Mouse (Mus musculus) forebrain, embryonic 10.5 days (tissue): ENCODE results near the gene Gpr83. TPM values are rescaled to one million over a fixed set of nuclear protein-coding genes. Genes with fewer than 3 reads are reported as not detected.

Experiments
- DNase-seq: peaks from one replicate; pipeline ENCODE4 v3.0.0-alpha.2; 2017; ENCODE audit warnings: low spot score; ENCODE audit errors: extremely low spot score
- H3K27ac ChIP-seq: fragments of 300-500 bp; sonication (generic); 2 replicates; pipeline ENCODE4 v1.5.1; 2016; ENCODE audit warnings: mild to moderate bottlenecking
- H3K27me3 ChIP-seq: fragments of 300-500 bp; sonication (generic); 2 replicates; pipeline ENCODE4 v1.6.1; 2016; ENCODE audit warnings: mild to moderate bottlenecking; ENCODE audit not compliant: poor library complexity, severe bottlenecking
- H3K36me3 ChIP-seq: fragments of 300-500 bp; sonication (generic); replicated peaks from 2 replicates; pipeline ENCODE4 v1.6.1; 2016; ENCODE audit warnings: mild to moderate bottlenecking, moderate library complexity
- H3K4me1 ChIP-seq: fragments of 300-500 bp; sonication (generic); 2 replicates; pipeline ENCODE4 v1.6.1; 2016
- H3K4me3 ChIP-seq: fragments of 300-500 bp; sonication (generic); 2 replicates; pipeline ENCODE4 v1.5.1; 2016; ENCODE audit warnings: mild to moderate bottlenecking, moderate library complexity
- H3K9me3 ChIP-seq: fragments of 300-500 bp; sonication (generic); 2 replicates; pipeline ENCODE4 v1.6.1; 2016; ENCODE audit warnings: mild to moderate bottlenecking, moderate library complexity
- WGBS: fragments of 180-500 bp; shearing (Covaris S2); methylation state at CpG from one replicate; pipeline ENCODE4 v1.1.7; 2016; 5-methylcytosine and 5-hydroxymethylcytosine counted together
- polyA plus RNA-seq: library from polyadenylated mRNA; unstranded; fragments of >200 nt; fragmentation: Nextera tagmentation; extraction: Ambion mirVana; gene quantifications from 2 replicates; pipeline ENCODE4 v1.2.1, GENCODE M21; 2016

The Gpr83 gene
- polyA plus RNA-seq, 1 experiment from 2014 or later: 0.30 TPM

DNA sequence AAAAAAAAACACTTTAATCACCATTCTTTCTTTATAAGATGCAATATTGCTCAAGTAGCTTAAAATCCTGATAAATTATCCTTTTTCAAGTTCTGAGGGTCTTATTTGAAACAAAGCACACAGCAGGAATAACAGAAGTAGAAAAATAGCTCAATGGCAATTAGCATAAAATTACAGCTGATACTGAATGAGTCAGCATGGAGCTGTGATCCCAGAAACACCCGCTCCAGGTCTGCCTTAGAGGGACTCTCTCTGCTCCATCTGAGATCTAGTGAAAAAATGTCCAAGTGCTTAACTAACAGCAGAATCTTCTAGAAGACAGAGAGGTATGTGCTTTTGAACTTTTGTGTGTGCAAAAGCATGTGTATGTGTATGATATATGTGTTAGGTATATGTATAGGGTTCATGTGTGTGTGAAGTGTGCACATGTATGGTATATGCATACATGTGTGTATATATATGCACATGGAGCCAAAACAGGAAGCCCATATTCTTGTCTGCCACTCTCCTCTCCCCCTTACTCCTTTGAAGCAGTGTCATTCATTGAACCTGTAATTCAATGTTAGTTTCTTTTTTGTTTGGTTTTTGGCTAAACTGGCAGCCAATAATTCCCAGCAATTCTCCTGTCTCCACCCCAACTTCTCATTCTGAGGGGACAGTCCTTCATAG lies 11.6 kb upstream of the Gpr83 start:
- H3K4me1 ChIP-seq: no peaks in the 10 kb centered on the region
- H3K9me3 ChIP-seq: peaks cover 11% of the 10 kb centered on the region; the same call in 1 of the 2 replicates
- H3K4me3 ChIP-seq: no peak overlapping the region
- H3K36me3 ChIP-seq: no peaks in the 10 kb centered on the region; the same call in 1 of the 2 replicates
- no peak for DNase-seq
- H3K27ac ChIP-seq: no peak overlapping the region
- 82% methylated on average over 1 of the region's 1 CpGs for WGBS
- no peaks in the 10 kb centered on the region for H3K27me3 ChIP-seq

DNA sequence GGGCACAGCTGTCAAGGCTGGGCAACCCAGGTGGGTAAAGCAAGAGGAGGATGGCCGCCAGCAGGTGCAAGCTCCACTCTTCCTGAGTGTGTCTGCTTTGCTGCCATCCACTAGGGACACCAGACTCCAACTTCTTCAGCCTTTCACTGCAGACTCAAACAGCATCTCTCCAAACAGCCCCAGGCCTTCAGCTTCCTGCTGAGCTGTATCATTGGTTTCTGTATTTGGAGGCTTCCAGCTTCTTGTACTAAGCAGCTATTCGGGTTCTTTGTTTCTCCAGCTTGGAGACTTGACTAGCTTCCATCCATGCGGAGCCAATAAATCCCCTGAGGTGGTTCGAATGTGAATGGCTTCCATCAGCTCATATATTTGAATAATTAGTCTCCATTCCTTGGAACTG lies 5.4 kb upstream of the Gpr83 start:
- Histone ChIP-seq H3K4me1 (peaks cover under 1% of the 10 kb centered on the region), H3K9me3 (peaks cover 8% of the 10 kb centered on the region; the same call in 1 of the 2 replicates), H3K36me3 (no peaks in the 10 kb centered on the region), H3K4me3 (no peak overlapping the region), H3K27me3 (peaks cover 28% of the 10 kb centered on the region), H3K27ac (no peak overlapping the region)
- no peak for DNase-seq
- 60% methylated on average over 4 of the region's 4 CpGs for WGBS

DNA sequence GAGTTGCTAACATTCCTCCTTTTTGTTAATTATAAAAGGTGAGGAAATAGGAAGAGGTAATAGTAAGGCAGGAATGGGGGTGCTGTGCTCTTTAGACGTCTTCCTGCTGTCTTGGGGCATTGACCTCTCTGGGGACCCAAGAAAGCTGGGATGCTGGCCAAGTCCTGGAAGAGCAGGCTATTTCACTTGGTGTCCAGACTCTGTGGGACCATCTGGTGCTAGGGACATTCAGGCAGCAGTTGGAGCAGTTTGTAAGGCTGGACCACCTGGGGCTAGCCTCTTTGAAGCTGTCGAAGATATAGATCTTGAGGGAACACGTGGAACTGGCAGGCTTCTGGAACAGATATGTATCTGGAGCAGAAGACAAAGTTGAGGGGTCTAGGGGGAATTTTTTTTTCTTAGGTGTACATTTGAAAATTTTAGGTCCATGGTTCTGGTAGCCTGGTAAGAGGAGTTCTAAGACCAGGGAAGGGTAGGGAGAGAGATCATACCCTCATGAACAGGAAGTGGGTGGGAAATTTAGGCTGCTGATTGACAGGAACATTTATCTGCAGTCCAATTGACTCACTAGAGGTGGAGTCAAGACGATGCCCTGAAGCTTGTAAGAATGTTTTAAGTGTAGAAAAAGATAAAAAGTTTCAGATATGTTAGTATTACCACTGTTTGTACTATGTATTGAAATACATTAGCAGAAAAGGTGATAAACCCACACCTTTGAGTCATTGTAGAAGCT lies 2.9 kb upstream of the Gpr83 start:
- Histone ChIP-seq H3K36me3 (no peaks in the 10 kb centered on the region), H3K27me3 (peaks cover 53% of the 10 kb centered on the region), H3K4me1 (peaks cover 10% of the 10 kb centered on the region), H3K27ac (no peak overlapping the region), H3K9me3 (no peaks in the 10 kb centered on the region), H3K4me3 (no peak overlapping the region)
- 75% methylated on average over 4 of the region's 4 CpGs for WGBS
- DNase-seq: no peak

DNA sequence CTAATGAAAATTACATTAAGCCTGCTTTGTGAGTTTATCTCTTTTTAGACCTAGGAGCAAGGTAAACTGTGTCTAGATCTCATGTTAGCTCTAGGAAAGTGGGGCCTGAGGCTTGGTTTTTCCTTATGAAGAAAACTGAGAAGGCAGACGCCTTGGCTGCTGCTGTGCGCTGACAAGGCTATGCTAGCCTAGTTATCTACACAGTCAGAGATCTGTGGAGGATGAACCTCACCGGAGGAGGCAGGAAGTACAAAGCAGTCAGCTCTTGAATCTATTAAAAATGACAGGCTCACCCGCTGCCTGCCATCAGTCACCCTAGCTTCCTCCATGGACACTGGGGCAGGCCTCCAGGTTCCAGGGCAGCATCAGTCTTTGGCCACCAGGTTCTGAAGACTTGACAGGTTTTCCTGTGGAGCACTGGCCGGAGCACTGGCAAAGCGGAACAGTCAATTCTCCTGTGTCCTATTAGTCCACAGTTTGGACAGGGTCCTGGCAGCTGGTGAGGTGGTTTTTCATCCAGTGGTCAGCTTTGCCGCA lies 1.8 kb upstream of the Gpr83 start:
- Histone ChIP-seq H3K4me1 (peaks cover 10% of the 10 kb centered on the region), H3K4me3 (no peak overlapping the region), H3K27ac (no peak overlapping the region), H3K27me3 (peaks cover 64% of the 10 kb centered on the region), H3K36me3 (no peaks in the 10 kb centered on the region), H3K9me3 (no peaks in the 10 kb centered on the region)
- 81% methylated on average over 7 of the region's 7 CpGs for WGBS
- DNase-seq: no peak

DNA sequence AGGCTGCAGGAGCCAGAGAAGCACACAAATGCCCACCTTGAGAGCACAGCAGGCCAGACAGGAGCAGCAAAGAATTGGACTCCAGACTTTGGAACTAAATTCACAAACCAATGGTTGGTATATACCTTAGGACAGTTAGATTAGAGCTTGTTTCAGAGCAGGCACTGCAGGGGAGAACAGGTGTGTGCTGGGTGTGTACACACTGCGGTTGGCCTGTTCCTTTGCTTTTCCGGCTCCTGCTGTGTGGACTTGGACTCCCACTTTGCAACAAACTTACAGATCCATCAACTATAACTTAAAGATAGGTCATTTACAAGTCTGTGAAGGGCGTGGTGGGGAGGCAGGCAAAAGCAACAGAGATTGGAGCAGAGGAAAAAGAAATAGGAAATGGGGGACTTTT lies 1.2 kb upstream of the Gpr83 start:
- no peak overlapping the region for H3K4me3 ChIP-seq
- WGBS: 86% methylated on average over 3 of the region's 3 CpGs
- DNase-seq: no peak
- H3K36me3 ChIP-seq: no peaks in the 10 kb centered on the region
- H3K4me1 ChIP-seq: peaks cover 10% of the 10 kb centered on the region
- H3K9me3 ChIP-seq: no peaks in the 10 kb centered on the region
- no peak overlapping the region for H3K27ac ChIP-seq
- H3K27me3 ChIP-seq: peaks cover 70% of the 10 kb centered on the region

DNA sequence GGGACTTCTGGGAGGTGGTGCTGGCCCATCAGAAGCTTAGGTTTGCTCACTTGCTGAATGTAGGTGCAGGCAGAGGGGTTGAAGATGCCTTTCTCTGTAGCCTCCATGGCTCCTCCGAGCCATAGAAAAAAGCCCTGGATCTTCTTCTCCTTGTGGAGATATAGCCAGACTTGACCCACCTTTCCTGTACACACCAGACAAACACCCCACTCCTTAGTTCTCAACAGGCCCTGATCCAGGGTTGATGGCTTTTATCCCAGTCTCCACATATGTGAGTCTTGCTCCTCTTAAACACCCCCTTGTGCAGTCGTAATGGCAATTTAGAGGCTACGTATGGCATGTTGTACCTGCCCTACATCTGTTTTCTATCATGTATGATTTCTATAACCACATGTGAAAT lies 3.1 kb downstream of the Gpr83 start:
- no peaks in the 10 kb centered on the region for H3K9me3 ChIP-seq
- WGBS: 88% methylated on average over 3 of the region's 3 CpGs
- no peak overlapping the region for H3K27ac ChIP-seq
- peaks cover 59% of the 10 kb centered on the region for H3K27me3 ChIP-seq
- no peaks in the 10 kb centered on the region for H3K36me3 ChIP-seq
- no peak overlapping the region for H3K4me3 ChIP-seq
- peaks cover 10% of the 10 kb centered on the region for H3K4me1 ChIP-seq
- DNase-seq: no peak

DNA sequence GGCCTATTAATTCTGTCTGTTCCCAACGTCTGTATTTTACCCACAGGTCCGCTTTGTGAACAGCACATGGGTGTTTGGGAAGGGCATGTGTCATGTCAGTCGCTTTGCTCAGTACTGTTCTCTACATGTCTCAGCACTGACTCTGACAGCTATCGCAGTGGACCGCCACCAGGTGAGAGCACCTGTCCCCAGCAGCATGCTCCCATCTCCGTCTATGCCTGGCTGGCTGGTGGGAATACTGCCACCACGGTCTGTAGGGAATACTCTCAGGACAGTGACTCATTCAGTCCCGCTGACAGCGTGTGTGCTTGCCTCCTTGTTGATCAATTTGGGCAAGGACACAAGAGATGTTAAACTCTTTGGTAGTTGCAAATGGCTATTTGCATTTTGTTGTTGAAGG lies 4.7 kb downstream of the Gpr83 start:
- H3K27me3 ChIP-seq: peaks cover 43% of the 10 kb centered on the region
- H3K9me3 ChIP-seq: no peaks in the 10 kb centered on the region
- H3K4me1 ChIP-seq: peaks cover 8% of the 10 kb centered on the region
- 83% methylated on average over 9 of the region's 9 CpGs for WGBS
- H3K4me3 ChIP-seq: no peak overlapping the region
- no peak for DNase-seq
- no peak overlapping the region for H3K27ac ChIP-seq
- no peaks in the 10 kb centered on the region for H3K36me3 ChIP-seq

DNA sequence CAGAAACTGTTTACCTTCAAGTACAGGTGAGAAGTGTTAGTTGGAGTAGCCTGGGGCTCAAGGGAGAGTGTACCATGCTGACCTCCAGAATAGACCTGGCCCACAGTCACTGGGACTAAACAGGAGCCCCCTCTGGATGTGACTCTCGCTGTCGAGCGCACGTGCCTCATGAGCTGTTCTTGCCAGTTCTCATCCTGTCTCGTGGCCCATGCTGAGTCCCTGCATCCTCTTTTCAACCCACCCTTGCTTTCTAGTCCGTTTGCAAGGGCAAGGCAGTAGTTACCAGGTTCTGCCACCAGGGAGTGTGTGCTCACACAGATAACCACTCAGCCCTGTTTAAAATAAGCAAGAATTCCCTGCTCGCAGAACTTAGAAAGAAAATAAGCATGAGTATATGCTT lies 6.9 kb downstream of the Gpr83 start:
- H3K4me3 ChIP-seq: no peak overlapping the region
- peaks cover 20% of the 10 kb centered on the region for H3K27me3 ChIP-seq
- no peak overlapping the region for H3K27ac ChIP-seq
- no peaks in the 10 kb centered on the region for H3K9me3 ChIP-seq
- peak; percentile 23 for DNase-seq
- 46% methylated on average over 7 of the region's 7 CpGs for WGBS
- no peaks in the 10 kb centered on the region for H3K36me3 ChIP-seq
- H3K4me1 ChIP-seq: peaks cover 5% of the 10 kb centered on the region

DNA sequence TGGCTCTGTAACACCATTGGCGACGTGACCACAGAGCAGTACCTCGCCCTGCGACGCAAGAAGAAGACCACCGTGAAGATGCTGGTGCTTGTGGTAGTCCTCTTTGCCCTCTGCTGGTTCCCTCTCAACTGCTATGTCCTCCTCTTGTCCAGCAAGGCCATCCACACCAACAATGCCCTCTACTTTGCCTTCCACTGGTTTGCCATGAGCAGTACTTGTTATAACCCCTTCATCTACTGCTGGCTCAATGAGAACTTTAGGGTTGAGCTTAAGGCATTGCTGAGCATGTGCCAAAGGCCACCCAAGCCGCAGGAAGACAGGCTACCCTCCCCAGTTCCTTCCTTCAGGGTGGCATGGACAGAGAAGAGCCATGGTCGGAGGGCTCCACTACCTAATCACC lies 8.3 kb downstream of the Gpr83 start:
- no peaks in the 10 kb centered on the region for H3K9me3 ChIP-seq
- H3K27ac ChIP-seq: no peak overlapping the region
- H3K27me3 ChIP-seq: peaks cover 7% of the 10 kb centered on the region; the same call in 1 of the 2 replicates
- WGBS: 91% methylated on average over 8 of the region's 8 CpGs
- H3K4me1 ChIP-seq: peaks cover 19% of the 10 kb centered on the region
- DNase-seq: no peak
- H3K36me3 ChIP-seq: no peaks in the 10 kb centered on the region
- H3K4me3 ChIP-seq: no peak overlapping the region

DNA sequence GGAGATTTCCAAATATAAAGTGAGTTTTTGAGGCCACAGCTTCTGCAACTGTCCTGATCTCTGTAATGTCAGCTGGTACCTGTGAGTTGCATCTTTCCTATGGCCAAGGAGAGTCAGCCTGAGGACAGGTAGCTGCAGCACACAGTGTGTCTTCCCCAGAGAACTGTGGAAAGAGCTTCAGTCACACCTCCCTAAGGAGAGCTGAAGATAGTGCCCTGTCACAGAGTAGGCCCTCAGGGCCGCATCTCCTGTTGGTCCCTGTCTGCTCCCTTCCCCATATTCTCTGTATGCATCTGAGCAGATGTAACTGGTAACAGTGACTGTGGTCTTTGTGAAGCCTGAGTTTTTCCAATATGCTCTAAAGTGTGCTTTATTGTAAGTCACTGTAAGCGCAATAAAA lies 10.4 kb downstream of the Gpr83 start:
- Histone ChIP-seq H3K4me1 (peaks cover 20% of the 10 kb centered on the region), H3K4me3 (no peak overlapping the region), H3K9me3 (no peaks in the 10 kb centered on the region), H3K27me3 (no peaks in the 10 kb centered on the region), H3K36me3 (no peaks in the 10 kb centered on the region), H3K27ac (no peak overlapping the region)
- no peak for DNase-seq
- WGBS: 91% methylated on average over 2 of the region's 2 CpGs

DNA sequence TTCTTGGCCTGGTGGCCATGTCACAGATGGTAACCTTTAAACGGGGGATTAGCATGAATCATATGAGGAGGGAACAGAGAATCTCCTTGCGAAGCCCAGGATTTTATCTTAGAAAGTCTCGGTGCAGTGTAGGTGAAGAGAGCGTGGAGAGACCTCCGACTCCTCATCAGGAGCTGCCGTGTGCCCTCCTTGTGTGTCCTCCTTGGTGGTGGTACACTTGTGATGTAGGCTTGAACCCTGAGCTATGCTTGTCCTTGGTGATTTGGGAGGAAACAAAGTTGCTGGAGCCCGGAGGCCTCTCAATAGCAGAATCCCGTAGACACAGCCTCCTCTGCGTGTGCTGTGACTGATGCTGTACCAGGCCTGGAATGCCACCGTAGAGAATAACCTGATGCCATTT lies 10.8 kb downstream of the Gpr83 start:
- H3K36me3 ChIP-seq: no peaks in the 10 kb centered on the region
- H3K4me3 ChIP-seq: no peak overlapping the region
- H3K27me3 ChIP-seq: no peaks in the 10 kb centered on the region
- 94% methylated on average over 10 of the region's 10 CpGs for WGBS
- no peak overlapping the region for H3K27ac ChIP-seq
- no peaks in the 10 kb centered on the region for H3K9me3 ChIP-seq
- H3K4me1 ChIP-seq: peaks cover 23% of the 10 kb centered on the region
- no peak for DNase-seq

DNA sequence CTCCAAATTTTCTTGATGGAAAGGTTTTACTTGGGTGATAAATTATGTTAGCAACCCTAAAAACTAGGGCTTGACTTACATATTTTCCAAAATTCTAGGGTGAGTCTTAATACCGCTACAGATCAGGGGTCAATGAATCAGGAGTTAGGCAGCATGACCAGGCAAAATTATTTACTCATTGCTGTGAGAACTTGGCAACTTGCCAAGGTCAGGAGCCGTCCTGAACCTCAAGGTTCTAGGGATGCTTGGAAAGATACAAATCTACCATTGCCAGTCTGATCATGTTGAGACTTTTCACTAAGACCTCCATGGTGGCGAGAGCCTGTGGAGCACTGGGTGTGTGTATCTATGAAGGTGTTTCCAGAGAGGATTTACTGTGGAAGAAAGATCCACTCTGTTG lies 11.5 kb downstream of the Gpr83 start:
- WGBS: 87% methylated on average over 3 of the region's 3 CpGs
- Histone ChIP-seq H3K27ac (peak overlapping the region; percentile 81; the same call in 1 of the 2 replicates), H3K27me3 (no peaks in the 10 kb centered on the region), H3K36me3 (no peaks in the 10 kb centered on the region), H3K4me3 (no peak overlapping the region), H3K9me3 (no peaks in the 10 kb centered on the region), H3K4me1 (peaks cover 30% of the 10 kb centered on the region)
- DNase-seq: no peak
